Mouse (Mus musculus) midbrain, postnatal 0 days (tissue): ENCODE results near the gene Arhgef9. TPM values are rescaled to one million over a fixed set of nuclear protein-coding genes. Genes with fewer than 3 reads are reported as not detected.

Source experiments
- ATAC-seq: fragments of 200-750 bp; cut with Nextera tagmentation; 2 replicates; pipeline ENCODE4 v1.8.0; 2017; ENCODE audit warnings: moderate number of reproducible peaks, mild to moderate bottlenecking, moderate TSS enrichment, moderate library complexity; ENCODE audit not compliant: low FRiP score
- DNase-seq: peaks from one replicate; pipeline ENCODE4 v3.0.0-alpha.2; 2015; ENCODE audit warnings: low spot score
- H3K27ac ChIP-seq: fragments of 300-500 bp; sonication (generic); 2 replicates; pipeline ENCODE4 v1.5.1; 2014; ENCODE audit warnings: low read depth, mild to moderate bottlenecking, low read length, mixed read lengths
- H3K27me3 ChIP-seq: fragments of 300-500 bp; sonication (generic); 2 replicates; pipeline ENCODE4 v1.6.1; 2014; ENCODE audit warnings: low read length, control low read depth, mixed read lengths; ENCODE audit not compliant: insufficient read depth
- H3K36me3 ChIP-seq: fragments of 300-500 bp; sonication (generic); 2 replicates; pipeline ENCODE4 v1.6.1; 2014; ENCODE audit warnings: low read length, control low read depth, mixed read lengths; ENCODE audit not compliant: insufficient read depth
- H3K4me1 ChIP-seq: fragments of 300-500 bp; sonication (generic); 2 replicates; pipeline ENCODE4 v1.6.1; 2014; ENCODE audit warnings: mild to moderate bottlenecking, control low read depth, antibody characterized with exemption, low read length, mixed read lengths; ENCODE audit not compliant: insufficient read depth
- H3K4me2 ChIP-seq: fragments of 300-500 bp; sonication (generic); 2 replicates; pipeline ENCODE4 v1.6.1; 2014; ENCODE audit warnings: low read depth, mild to moderate bottlenecking, low read length, mixed read lengths; ENCODE audit not compliant: poor library complexity, severe bottlenecking
- H3K4me3 ChIP-seq: fragments of 300-500 bp; sonication (generic); 2 replicates; pipeline ENCODE4 v1.5.1; 2014; ENCODE audit warnings: low read depth, mild to moderate bottlenecking, low read length, moderate library complexity
- H3K9ac ChIP-seq: fragments of 300-500 bp; sonication (generic); replicated peaks from 2 replicates; pipeline ENCODE4 v1.6.1; 2014; ENCODE audit warnings: mild to moderate bottlenecking, low read length, moderate library complexity, mixed read lengths; ENCODE audit not compliant: poor library complexity, severe bottlenecking
- H3K9me3 ChIP-seq: fragments of 300-500 bp; sonication (generic); 2 replicates; pipeline ENCODE4 v1.6.1; 2016; ENCODE audit warnings: low read length, control low read depth
- CTCF ChIP-seq: IDR thresholded peaks from 2 replicates; pipeline ENCODE4 v1.5.1; 2016; ENCODE audit warnings: antibody characterized with exemption, mild to moderate bottlenecking
- WGBS: fragments of 180-500 bp; shearing (Covaris S2); extraction: QIAGEN DNeasy Blood & Tissue Kit; methylation state at CpG from one replicate; pipeline ENCODE4 v1.1.7; 2014; 5-methylcytosine and 5-hydroxymethylcytosine counted together
- polyA plus RNA-seq: library from polyadenylated mRNA; unstranded; fragments of >200 nt; fragmentation: Nextera tagmentation; extraction: Ambion mirVana; gene quantifications from 2 replicates; pipeline ENCODE4 v1.2.1, GENCODE M21; 2015
- total RNA-seq: library from RNA; depleted of rRNA; stranded (reverse); fragments of >200 nt; gene quantifications from 2 replicates; pipeline ENCODE4 v1.2.3, GENCODE M21; 2014; rRNA removed

The Arhgef9 gene
- total RNA-seq (61.1 and 73.3 TPM in 2 replicates), polyA plus RNA-seq (29.8 and 31.6 TPM in 2 replicates)

GRCm38 (mm10) chrX:95196104-95196919 lies at the start of gene Arhgef9:
Gene Arhgef9, minus strand, starts transcription at chrX:95196856.
- Histone ChIP-seq H3K27me3 (no peaks in the 10 kb centered on the region), H3K36me3 (no peaks in the 10 kb centered on the region), H3K4me2 (peak within 1 kb of the TSS; percentile 54), H3K9me3 (no peaks in the 10 kb centered on the region), H3K9ac (peak within 1 kb of the TSS; percentile 69), H3K4me1 (no peaks in the 10 kb centered on the region), H3K4me3 (peak within 1 kb of the TSS; percentile 45), H3K27ac (peak within 1 kb of the TSS; percentile 85)
- no peak for TF ChIP-seq CTCF
- peak; percentile 88 for ATAC-seq
- 14% methylated on average over 19 of the region's 24 CpGs for WGBS
- DNase-seq = peak; percentile 44

GRCm38 (mm10) chrX:95238896-95239295 lies 42.2 kb upstream of the Arhgef9 start:
- no peaks in the 10 kb centered on the region for H3K4me1 ChIP-seq
- ATAC-seq (no peak), DNase-seq (peak; percentile 0)
- no peaks in the 10 kb centered on the region for H3K36me3 ChIP-seq
- no peak overlapping the region for H3K9ac ChIP-seq
- no peaks in the 10 kb centered on the region for H3K9me3 ChIP-seq
- no peak overlapping the region for H3K4me2 ChIP-seq
- no peaks in the 10 kb centered on the region for H3K27me3 ChIP-seq
- no peak overlapping the region for H3K4me3 ChIP-seq
- no peak for TF ChIP-seq CTCF
- no peak overlapping the region for H3K27ac ChIP-seq

DNA sequence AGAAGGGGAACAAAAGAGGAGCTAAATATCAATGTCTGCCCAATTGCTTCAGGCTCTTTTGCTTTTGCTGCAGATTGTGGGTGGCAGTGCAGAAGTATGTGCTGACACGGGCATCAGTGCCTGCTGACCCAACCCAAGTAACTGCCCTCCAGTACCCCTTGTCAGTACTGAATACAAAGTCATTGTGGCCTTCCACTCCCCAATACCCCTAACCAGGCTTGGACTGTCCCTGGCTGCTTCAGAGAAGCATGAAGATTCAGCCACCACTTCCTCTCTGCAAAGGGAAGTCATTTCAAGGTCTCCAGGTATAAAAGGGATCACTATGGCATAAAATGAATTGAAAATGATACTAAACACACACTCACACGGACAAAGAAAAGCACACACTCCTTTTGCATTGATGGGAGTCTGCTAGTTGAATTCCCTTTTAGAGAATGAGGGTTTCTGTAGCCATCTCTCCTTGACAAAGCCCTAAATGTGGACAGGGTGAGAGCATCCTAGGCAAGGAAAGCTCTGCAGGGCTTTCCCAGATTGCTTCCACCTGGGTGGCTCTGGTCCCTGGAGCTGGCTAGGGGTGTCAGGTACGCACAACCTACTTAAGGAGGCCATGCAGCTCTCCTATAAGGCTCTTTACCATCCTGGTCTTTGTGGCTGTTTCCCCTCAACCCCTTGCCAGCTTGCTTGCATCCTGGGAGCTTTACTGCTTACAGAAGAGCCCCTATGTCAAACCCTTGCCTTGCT lies 1.1 kb downstream of the Arhgef9 start:
- WGBS = 23% methylated on average over 3 of the region's 3 CpGs
- no peak for DNase-seq

DNA sequence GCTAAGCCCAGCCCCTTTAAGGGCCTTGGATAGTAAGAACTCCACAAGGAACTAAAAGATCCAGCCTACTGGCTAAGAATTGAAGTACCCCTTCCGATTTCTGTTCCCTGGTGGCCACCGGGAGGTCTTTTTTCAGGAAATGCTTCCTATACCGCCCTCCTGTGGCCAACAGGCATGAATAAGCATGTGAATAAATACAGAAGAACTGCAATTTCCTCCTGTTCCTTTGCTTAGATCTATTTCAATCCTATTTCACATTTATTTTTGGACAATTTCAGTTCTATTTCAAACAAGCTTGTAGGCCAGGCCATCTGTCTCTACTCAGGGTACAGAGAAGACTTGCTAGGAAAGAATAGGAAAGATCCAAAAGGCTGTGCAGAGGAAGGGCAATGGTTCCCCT lies 20.7 kb downstream of the Arhgef9 start:
- no peak overlapping the region for H3K4me2 ChIP-seq
- H3K27ac ChIP-seq = no peak overlapping the region
- no peak for DNase-seq
- no peaks in the 10 kb centered on the region for H3K4me1 ChIP-seq
- no peak overlapping the region for H3K9ac ChIP-seq
- H3K9me3 ChIP-seq = no peaks in the 10 kb centered on the region
- no peak for ATAC-seq
- no peaks in the 10 kb centered on the region for H3K36me3 ChIP-seq
- no peak overlapping the region for H3K4me3 ChIP-seq
- WGBS = 27% methylated on average over 3 of the region's 3 CpGs
- H3K27me3 ChIP-seq = no peaks in the 10 kb centered on the region
- peak; percentile 72 for TF ChIP-seq CTCF

More for the DNA sequence above, 1.1 kb downstream of the Arhgef9 start:
- H3K9ac ChIP-seq = peak overlapping the region; percentile 69
- no peaks in the 10 kb centered on the region for H3K27me3 ChIP-seq
- peak overlapping the region; percentile 54 for H3K4me2 ChIP-seq
- no peak for TF ChIP-seq CTCF
- no peaks in the 10 kb centered on the region for H3K36me3 ChIP-seq
- H3K9me3 ChIP-seq = no peaks in the 10 kb centered on the region
- peak overlapping the region; percentile 85 for H3K27ac ChIP-seq
- no peaks in the 10 kb centered on the region for H3K4me1 ChIP-seq
- H3K4me3 ChIP-seq = peak overlapping the region; percentile 45
- ATAC-seq = peak; percentile 65

- 17% methylated on average over 16 of the region's 16 CpGs for WGBS
- H3K27me3 ChIP-seq = no peaks in the 10 kb centered on the region
- ATAC-seq (peak; percentile 99), DNase-seq (peak; percentile 98)
- H3K4me2 ChIP-seq = peak overlapping the region; percentile 60
- H3K27ac ChIP-seq = peak overlapping the region; percentile 78
- no peak for TF ChIP-seq CTCF
- peak overlapping the region; percentile 47 for H3K4me3 ChIP-seq
- H3K4me1 ChIP-seq = no peaks in the 10 kb centered on the region
- no peaks in the 10 kb centered on the region for H3K36me3 ChIP-seq
- H3K9ac ChIP-seq = peak overlapping the region; percentile 54; the same call in 1 of the 2 replicates
- no peaks in the 10 kb centered on the region for H3K9me3 ChIP-seq
Measured at GRCm38 (mm10) chrX:95166317-95166716, 30.3 kb downstream of the Arhgef9 start.

DNA sequence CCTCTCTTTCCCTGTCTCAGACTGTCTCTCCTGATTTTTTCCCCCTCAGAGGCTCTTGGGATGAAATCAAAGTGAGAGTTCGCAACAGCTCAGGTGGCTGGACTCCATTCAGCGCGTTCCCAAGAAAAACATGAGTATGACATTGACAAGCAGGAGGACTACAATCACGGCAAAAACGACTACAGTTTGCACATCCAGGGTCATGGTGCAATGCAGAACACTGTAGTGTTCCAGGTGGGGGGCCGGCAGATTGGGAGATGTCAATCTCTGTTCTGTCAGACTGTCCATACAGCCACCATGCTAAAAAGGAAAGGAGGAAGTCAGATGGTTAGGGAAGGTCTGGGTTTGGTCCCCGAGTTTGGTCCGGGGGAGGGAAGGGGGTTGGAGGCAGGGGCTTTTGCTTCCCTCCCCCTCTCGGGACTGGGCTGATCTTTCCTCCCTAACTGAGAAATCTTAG lies 31.0 kb downstream of the Arhgef9 start:
- peak overlapping the region; percentile 54 for H3K9ac ChIP-seq
- WGBS = 20% methylated on average over 9 of the region's 9 CpGs
- peak overlapping the region; percentile 78 for H3K27ac ChIP-seq
- no peaks in the 10 kb centered on the region for H3K4me1 ChIP-seq
- TF ChIP-seq CTCF = no peak
- H3K4me2 ChIP-seq = peak overlapping the region; percentile 60
- ATAC-seq (peak; percentile 24), DNase-seq (no peak)
- H3K27me3 ChIP-seq = no peaks in the 10 kb centered on the region
- H3K36me3 ChIP-seq = no peaks in the 10 kb centered on the region
- H3K9me3 ChIP-seq = no peaks in the 10 kb centered on the region
- peak overlapping the region; percentile 47 for H3K4me3 ChIP-seq
